Mouse (Mus musculus): ENCODE measurements around the gene Fam129c. TPM values are rescaled to one million over a fixed set of nuclear protein-coding genes. Genes with fewer than 3 reads are reported as not detected.

The Fam129c gene
- polyA plus RNA-seq, 1 experiment = 8.7 TPM

GRCm38 (mm10) chr8:71575020-71575419 lies 22.4 kb upstream of the Fam129c start:
- no peak for DNase-seq (ENCODE audit: low read depth)
- TF ChIP-seq POLR2A (IDR thresholded peaks at IDR 0.05; ENCODE audit: borderline replicate concordance, extremely low read depth, insufficient read depth, insufficient read length, poor library complexity, severe bottlenecking) (no peak), CTCF (IDR thresholded peaks at IDR 0.05; ENCODE audit: borderline replicate concordance, extremely low read depth, insufficient read depth, insufficient read length) (no peak)

GRCm38 (mm10) chr8:71577856-71578387 lies 19.5 kb upstream of the Fam129c start:
- TF ChIP-seq CTCF (IDR thresholded peaks at IDR 0.05; ENCODE audit: borderline replicate concordance, extremely low read depth, insufficient read depth, insufficient read length) (no peak), POLR2A (IDR thresholded peaks at IDR 0.05; ENCODE audit: borderline replicate concordance, extremely low read depth, insufficient read depth, insufficient read length, poor library complexity, severe bottlenecking) (no peak)
- DNase-seq (ENCODE audit: low read depth) = no peak

GRCm38 (mm10) chr8:71579009-71579408 lies 18.4 kb upstream of the Fam129c start:
- no peak for DNase-seq (ENCODE audit: low read depth)
- TF ChIP-seq POLR2A (IDR thresholded peaks at IDR 0.05; ENCODE audit: borderline replicate concordance, extremely low read depth, insufficient read depth, insufficient read length, poor library complexity, severe bottlenecking) (no peak), CTCF (IDR thresholded peaks at IDR 0.05; ENCODE audit: borderline replicate concordance, extremely low read depth, insufficient read depth, insufficient read length) (no peak)

- TF ChIP-seq CTCF (IDR thresholded peaks at IDR 0.05; ENCODE audit: borderline replicate concordance, extremely low read depth, insufficient read depth, insufficient read length) = no peak
- no peak for TF ChIP-seq POLR2A (IDR thresholded peaks at IDR 0.05; ENCODE audit: borderline replicate concordance, extremely low read depth, insufficient read depth, insufficient read length, poor library complexity, severe bottlenecking)
- DNase-seq (ENCODE audit: low read depth) = peak; percentile 12
Measured at GRCm38 (mm10) chr8:71579476-71579875, 18.0 kb upstream of the Fam129c start.

GRCm38 (mm10) chr8:71580201-71580600 lies 17.2 kb upstream of the Fam129c start:
- DNase-seq (ENCODE audit: low read depth) = peak; percentile 59
- no peak for TF ChIP-seq CTCF (IDR thresholded peaks at IDR 0.05; ENCODE audit: borderline replicate concordance, extremely low read depth, insufficient read depth, insufficient read length)
- TF ChIP-seq POLR2A (IDR thresholded peaks at IDR 0.05; ENCODE audit: borderline replicate concordance, extremely low read depth, insufficient read depth, insufficient read length, poor library complexity, severe bottlenecking) = no peak

GRCm38 (mm10) chr8:71586891-71587290 lies 10.6 kb upstream of the Fam129c start:
- peak; percentile 53 for DNase-seq (ENCODE audit: low read depth)
- TF ChIP-seq POLR2A (IDR thresholded peaks at IDR 0.05; ENCODE audit: borderline replicate concordance, extremely low read depth, insufficient read depth, insufficient read length, poor library complexity, severe bottlenecking) (no peak), CTCF (IDR thresholded peaks at IDR 0.05; ENCODE audit: borderline replicate concordance, extremely low read depth, insufficient read depth, insufficient read length) (peak; percentile 74)

- no peak for DNase-seq (ENCODE audit: low read depth)
- TF ChIP-seq CTCF (IDR thresholded peaks at IDR 0.05; ENCODE audit: borderline replicate concordance, extremely low read depth, insufficient read depth, insufficient read length) = no peak
- TF ChIP-seq POLR2A (IDR thresholded peaks at IDR 0.05; ENCODE audit: borderline replicate concordance, extremely low read depth, insufficient read depth, insufficient read length, poor library complexity, severe bottlenecking) = no peak
Measured at GRCm38 (mm10) chr8:71588762-71589161, 8.7 kb upstream of the Fam129c start.

- no peak for TF ChIP-seq CTCF (IDR thresholded peaks at IDR 0.05; ENCODE audit: borderline replicate concordance, extremely low read depth, insufficient read depth, insufficient read length)
- TF ChIP-seq POLR2A (IDR thresholded peaks at IDR 0.05; ENCODE audit: borderline replicate concordance, extremely low read depth, insufficient read depth, insufficient read length, poor library complexity, severe bottlenecking) = no peak
- no peak for DNase-seq (ENCODE audit: low read depth)
Measured at GRCm38 (mm10) chr8:71591017-71591416, 6.4 kb upstream of the Fam129c start.

GRCm38 (mm10) chr8:71591471-71592373 lies 5.7 kb upstream of the Fam129c start, which contains the start of gene Pgls:
Gene Pgls, plus strand, starts transcription at chr8:71592176.
- TF ChIP-seq POLR2A (IDR thresholded peaks at IDR 0.05; ENCODE audit: borderline replicate concordance, extremely low read depth, insufficient read depth, insufficient read length, poor library complexity, severe bottlenecking) (peak; percentile 92), CTCF (IDR thresholded peaks at IDR 0.05; ENCODE audit: borderline replicate concordance, extremely low read depth, insufficient read depth, insufficient read length) (no peak)
- peak; percentile 97 for DNase-seq (ENCODE audit: low read depth)

GRCm38 (mm10) chr8:71592374-71593170 lies 4.9 kb upstream of the Fam129c start:
- peak; percentile 86 for DNase-seq (ENCODE audit: low read depth)
- TF ChIP-seq CTCF (IDR thresholded peaks at IDR 0.05; ENCODE audit: borderline replicate concordance, extremely low read depth, insufficient read depth, insufficient read length) (no peak), POLR2A (IDR thresholded peaks at IDR 0.05; ENCODE audit: borderline replicate concordance, extremely low read depth, insufficient read depth, insufficient read length, poor library complexity, severe bottlenecking) (no peak)

All from brain, embryonic 14.5 days (tissue).